Mouse (Mus musculus) bone marrow, adult 2 months (tissue): ENCODE measurements at regions not wholly inside any gene's neighbourhood (a gene's known extent, or its start where the extent isn't known, plus 50 kb on each side); places are given as distances from the start of the nearest gene placed in this dataset.

Experiments
- H3K27ac ChIP-seq: fragments of 200-500 bp; 2 replicates; pipeline ENCODE4 v1.5.1; 2012; ENCODE audit warnings: low read depth, mild to moderate bottlenecking, control low read depth, inconsistent platforms, low read length; ENCODE audit not compliant: control insufficient read depth, poor library complexity, insufficient read depth
- H3K4me1 ChIP-seq: fragments of 200-500 bp; 2 replicates; pipeline ENCODE4 v1.6.1; 2011; ENCODE audit warnings: low read length; ENCODE audit not compliant: control insufficient read depth, insufficient read depth
- H3K4me3 ChIP-seq: fragments of 200-500 bp; replicated peaks from 2 replicates; pipeline ENCODE3; 2011; ENCODE audit warnings: mild to moderate bottlenecking, low read depth, low read length, control low read depth; ENCODE audit not compliant: control insufficient read depth
- CTCF ChIP-seq: fragments of 200-500 bp; IDR thresholded peaks from 2 replicates; pipeline ENCODE4 v1.5.1; 2011; ENCODE audit warnings: low read length, control low read depth; ENCODE audit not compliant: control insufficient read depth, insufficient read depth
- POLR2A ChIP-seq: fragments of 200-500 bp; IDR thresholded peaks from 2 replicates; pipeline ENCODE4 v1.6.1; 2011; ENCODE audit warnings: low read depth, mild to moderate bottlenecking, control low read depth, low read length, borderline replicate concordance; ENCODE audit not compliant: control insufficient read depth
- WGBS: fragments of 180-500 bp; shearing (Covaris S2); methylation state at CpG from one replicate; pipeline ENCODE4 v1.1.7; 2018; 5-methylcytosine and 5-hydroxymethylcytosine counted together

DNA sequence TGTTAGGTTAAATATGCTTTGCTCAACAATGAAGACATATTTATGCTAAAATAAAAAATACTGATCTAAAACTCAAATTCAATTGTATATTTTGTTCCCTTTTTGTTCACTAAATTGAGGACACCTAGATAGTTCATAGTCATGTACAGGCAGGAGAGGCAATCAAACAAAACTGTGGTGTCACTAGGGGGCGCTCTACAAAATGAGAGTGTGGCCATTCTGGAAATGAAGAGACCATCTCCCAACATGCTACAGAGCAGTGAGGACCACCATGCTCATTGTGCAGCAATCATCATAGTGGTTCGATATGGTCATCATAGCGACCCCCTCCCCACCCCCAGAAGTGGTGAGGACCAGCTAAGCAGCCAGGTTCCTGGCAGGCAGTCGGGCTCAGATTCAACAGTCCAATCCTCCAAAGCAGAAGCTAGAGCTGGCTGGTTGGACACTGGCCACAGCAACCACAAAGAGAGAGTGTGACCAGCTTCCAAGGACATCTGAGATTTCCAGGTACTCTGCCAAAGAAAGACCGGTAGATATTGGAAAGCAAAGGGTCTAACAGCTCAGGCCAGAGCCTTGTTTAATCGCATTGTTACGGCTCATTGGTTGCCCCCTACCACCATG is 155.4 kb downstream of the Tgfb2 start:
- no peaks in the 10 kb centered on the region; the same call in 1 of the 2 replicates for H3K4me1 ChIP-seq
- 82% methylated on average over 7 of the region's 7 CpGs for WGBS
- no peak overlapping the region for H3K27ac ChIP-seq
- TF ChIP-seq CTCF (peak; percentile 7; the same call in 1 of the 2 replicates), POLR2A (no peak)
- H3K4me3 ChIP-seq = no peak overlapping the region

DNA sequence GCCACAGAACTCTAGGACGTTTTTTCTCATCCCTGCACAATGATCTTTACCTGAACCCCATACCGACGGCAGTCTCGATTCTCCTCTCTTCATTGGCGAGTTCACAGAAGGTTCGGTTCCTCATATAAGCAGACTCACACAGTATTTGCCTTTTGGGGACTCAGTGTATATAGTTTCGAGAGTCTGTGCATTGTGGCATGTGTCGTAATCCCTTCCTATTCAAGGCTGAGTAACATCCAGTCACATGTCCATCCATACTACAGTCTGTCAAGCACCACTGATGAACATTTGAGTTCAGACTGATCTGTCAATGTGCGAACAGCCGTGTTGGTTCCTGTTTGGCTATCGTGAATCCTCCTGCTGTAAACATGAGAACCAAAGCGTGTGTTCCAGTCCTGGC is 156.6 kb downstream of the Tgfb2 start:
- TF ChIP-seq POLR2A (no peak), CTCF (no peak)
- Histone ChIP-seq H3K4me1 (no peaks in the 10 kb centered on the region; the same call in 1 of the 2 replicates), H3K4me3 (no peak overlapping the region), H3K27ac (no peak overlapping the region)
- 55% methylated on average over 12 of the region's 12 CpGs for WGBS

GRCm38 (mm10) chr1:186546386-186547185 is 159.2 kb downstream of the Tgfb2 start:
- Histone ChIP-seq H3K4me3 (no peak overlapping the region), H3K4me1 (no peaks in the 10 kb centered on the region), H3K27ac (no peak overlapping the region)
- WGBS = 52% methylated on average over 22 of the region's 22 CpGs
- no peak for TF ChIP-seq POLR2A
- TF ChIP-seq CTCF = no peak

DNA sequence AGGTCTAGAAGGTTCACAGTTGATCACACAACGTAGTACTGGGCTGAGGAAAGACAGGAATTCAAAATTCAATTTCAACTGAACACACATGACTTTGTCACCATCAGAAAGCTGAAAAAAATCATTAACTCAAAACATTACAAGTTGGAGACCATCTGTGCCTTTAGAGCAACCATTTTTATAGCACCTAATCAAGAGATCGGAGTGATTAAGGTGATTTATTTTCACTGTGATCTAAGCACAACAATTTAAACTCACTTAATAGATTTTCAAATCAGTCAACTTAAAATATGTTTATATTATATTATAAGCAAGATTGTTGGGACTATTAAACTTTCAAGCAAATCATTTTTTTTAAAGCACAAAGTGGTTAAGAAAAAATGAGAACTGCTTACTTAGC is 165.7 kb downstream of the Tgfb2 start:
- Histone ChIP-seq H3K27ac (no peak overlapping the region), H3K4me1 (no peaks in the 10 kb centered on the region), H3K4me3 (no peak overlapping the region)
- 84% methylated on average over 2 of the region's 2 CpGs for WGBS
- no peak for TF ChIP-seq POLR2A
- TF ChIP-seq CTCF = no peak

DNA sequence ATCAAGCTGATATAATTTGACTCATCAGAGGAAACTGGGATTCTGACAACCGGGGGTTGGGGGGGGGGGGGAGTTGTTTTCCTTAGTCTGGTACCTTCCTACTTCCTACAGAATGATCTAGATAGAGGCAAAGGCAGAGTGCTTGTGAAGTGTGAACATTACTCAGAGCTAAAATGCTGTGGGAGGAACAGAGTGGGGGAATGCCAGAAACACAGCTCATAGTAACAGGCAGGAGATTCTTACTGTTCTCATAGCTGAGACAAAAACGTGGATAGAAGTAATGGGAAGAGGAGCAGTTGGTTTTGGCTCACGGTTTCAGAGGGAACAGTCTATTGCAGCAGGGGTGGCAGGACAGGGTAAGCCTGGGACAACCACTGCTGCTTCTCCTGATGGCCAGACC is 167.6 kb downstream of the Tgfb2 start:
- Histone ChIP-seq H3K4me3 (no peak overlapping the region), H3K4me1 (no peaks in the 10 kb centered on the region), H3K27ac (no peak overlapping the region)
- TF ChIP-seq CTCF (no peak), POLR2A (no peak)
- 72% methylated on average over 3 of the region's 3 CpGs for WGBS

- Histone ChIP-seq H3K4me3 (no peak overlapping the region), H3K4me1 (no peaks in the 10 kb centered on the region), H3K27ac (no peak overlapping the region)
- 79% methylated on average over 6 of the region's 6 CpGs for WGBS
- TF ChIP-seq CTCF = no peak
- no peak for TF ChIP-seq POLR2A
These were observed 189.8 kb downstream of the Tgfb2 start for GRCm38 (mm10) chr1:186515976-186516375.

GRCm38 (mm10) chr1:186515071-186515470 is 190.7 kb downstream of the Tgfb2 start:
- WGBS = 68% methylated on average over 2 of the region's 2 CpGs
- Histone ChIP-seq H3K4me3 (no peak overlapping the region), H3K27ac (no peak overlapping the region), H3K4me1 (no peaks in the 10 kb centered on the region)
- TF ChIP-seq CTCF (no peak), POLR2A (no peak)

DNA sequence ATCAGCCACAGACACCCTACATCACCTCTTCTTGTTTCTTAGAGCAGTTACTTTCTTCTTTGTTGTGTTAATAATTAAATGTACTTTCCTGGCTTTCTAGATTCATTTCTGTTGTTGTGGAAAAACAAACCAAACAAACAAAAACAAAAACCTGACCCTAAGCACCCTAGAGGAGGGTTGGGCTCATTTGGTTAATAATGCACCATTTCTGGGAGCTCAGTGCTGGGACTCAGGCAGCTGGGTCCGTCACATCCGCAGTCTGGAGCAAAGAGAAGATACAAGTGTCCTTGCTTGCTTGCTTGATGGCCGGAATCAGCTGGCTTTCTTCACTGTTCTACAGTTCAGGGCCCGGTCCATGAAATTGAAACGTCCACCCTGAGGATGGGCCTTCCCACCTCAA is 191.9 kb downstream of the Tgfb2 start:
- 84% methylated on average over 5 of the region's 5 CpGs for WGBS
- no peak overlapping the region for H3K4me3 ChIP-seq
- TF ChIP-seq CTCF (no peak), POLR2A (no peak)
- no peak overlapping the region for H3K27ac ChIP-seq
- H3K4me1 ChIP-seq = no peaks in the 10 kb centered on the region
